Mouse (Mus musculus) retina, postnatal 7 days (tissue): Measurements from ENCODE around the gene Prap1.

ENCODE experiments used
- DNase-seq: peaks from one replicate; pipeline ENCODE4 v3.0.0-alpha.2; 2012; ENCODE audit warnings: low read depth, low spot score

The Prap1 gene

DNA sequence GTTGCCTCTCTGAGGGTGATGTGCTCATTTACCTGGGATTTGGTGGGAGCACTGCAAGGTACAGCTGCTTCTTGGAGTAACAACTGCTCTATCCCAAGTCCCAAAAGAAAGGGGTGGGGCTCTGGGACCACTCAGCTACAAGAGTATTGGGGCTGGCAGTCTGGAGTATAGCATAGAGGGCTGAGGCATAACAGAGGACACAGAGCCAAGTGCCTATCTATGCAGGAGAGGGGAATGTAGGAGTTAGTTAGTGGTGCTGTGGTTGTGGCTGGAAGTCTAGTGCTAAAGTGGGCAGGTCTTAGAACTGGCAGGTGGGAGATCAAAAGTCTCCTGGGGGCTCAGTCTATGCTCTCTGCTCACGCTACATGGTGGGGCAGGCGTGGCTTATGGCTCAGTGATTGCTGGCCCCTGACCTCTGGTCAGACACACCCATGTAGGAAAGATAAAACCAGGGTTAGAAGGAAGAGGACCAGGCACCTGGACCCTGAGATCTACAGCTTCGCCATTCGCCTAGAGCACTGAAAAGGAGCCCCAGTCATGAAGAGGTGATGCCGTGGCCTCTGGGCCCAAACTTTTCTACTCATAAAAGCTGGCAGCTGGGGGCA, at the start of gene Prap1:
Prap1 (plus strand) TSS at position 472 of the 605 bp plus-strand sequence.
- DNase-seq: no peak

DNA sequence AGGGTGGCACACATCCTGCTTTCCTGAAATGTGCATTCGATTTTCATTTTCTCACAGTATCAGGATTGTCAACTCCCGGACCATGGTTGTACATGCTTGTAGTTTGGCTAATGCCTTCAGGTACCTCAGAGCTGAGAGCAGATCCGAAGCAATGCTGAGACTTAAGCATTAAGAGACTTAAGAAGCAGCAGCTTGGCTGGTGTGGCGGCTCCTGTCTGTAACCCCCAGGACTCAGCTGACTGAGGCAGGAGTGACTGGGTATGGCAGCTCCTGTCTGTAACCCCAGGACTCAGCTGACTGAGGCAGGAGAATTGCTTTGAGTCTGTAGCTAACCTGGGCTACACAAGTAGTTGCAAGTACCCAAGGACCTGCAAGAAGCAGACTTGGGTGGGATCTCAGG, 47.6 kb upstream of the Prap1 start:
- DNase-seq: no peak

DNA sequence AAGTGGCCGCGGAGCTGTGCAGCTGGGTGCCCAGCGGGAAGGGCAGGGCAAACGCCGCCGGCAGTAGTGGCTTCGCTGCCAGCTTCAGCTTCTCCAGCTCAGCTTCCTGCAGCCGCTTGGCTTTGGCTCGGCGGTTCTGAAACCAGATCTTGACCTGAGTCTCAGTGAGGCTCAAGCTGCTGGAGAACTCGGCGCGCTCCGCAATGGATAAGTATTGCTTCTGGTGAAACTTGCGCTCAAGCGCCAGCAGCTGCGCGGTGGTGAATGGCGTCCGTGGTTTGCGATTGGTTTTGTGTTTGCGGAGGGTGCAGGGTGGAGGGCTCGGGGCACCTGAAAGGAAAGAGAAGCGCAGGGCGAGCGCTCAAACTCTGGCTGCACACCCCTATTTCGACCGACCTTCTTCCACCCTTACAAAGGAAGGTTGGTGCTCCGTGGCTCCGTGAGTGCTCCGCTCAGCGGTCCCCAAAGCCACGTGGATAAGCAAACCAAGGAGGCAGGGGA, 45.3 kb upstream of the Prap1 start:
- DNase-seq: no peak

DNA sequence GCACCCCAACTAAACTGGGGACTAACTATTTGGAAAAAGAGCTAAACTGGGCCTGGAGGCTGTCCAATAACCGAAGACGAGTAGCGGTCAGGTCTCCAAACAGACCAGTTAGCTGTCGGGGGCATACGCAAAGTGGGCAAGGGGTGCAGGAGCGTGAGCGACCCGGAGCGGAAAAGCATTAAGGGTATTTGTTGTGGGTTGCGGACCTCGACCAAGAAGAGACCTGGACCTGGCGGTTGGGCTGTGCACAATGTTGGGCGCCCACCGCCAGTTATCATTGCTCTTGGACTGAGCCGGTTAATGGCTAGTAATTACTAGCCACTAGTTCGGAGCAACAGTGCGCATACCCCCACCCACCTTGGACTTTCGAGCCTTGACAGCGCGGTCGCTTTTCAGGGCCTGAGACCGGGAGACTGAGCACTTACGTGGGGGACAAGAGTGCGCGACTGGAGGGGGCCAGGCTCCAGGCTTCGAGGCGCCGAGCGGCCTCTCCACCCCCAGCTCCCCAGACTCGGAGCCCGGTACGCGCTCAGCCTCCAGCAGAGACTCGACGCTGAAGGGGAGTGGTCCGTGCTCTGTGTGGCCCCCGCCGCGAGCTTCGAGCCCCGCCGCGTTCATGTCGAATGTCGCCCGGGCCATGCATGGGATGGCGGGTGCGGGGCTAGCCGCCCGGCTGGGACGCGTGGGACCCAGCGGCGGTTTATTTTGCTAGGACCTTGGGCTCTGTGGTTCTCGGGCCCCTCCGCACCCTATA, 44.7 kb upstream of the Prap1 start, which contains the start of gene Msx3:
Msx3 (minus strand) TSS at position 729 of the 754 bp plus-strand sequence.
- DNase-seq: no peak

DNA sequence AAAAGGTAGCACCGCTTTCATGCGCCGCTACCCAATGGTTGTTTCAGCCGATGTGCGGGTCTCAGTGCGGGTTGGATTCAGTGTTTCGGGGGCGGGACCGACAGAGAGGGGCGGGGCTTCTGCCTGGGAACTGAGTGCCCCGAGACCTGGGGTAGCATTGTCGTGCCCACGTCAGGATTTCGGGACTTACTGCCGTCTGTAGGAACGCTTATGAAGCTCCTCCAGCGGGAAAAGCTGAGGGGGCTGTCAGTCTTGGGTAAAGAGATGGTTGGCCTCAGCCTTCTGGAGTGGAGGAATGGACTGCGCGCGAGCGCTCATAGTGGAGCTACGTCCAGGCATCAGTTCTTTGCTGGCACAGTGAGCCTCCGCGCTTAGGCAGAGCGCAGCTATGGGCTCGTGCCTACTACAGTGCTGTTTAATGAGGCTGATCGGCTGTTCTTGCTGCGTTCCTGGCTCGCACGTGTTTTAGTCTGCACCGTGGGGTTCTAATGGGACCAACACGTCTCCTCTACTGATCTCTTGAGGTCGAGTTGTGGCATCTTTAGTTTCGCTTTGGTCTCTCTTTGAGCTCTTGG, 44.0 kb upstream of the Prap1 start:
- DNase-seq: no peak

DNA sequence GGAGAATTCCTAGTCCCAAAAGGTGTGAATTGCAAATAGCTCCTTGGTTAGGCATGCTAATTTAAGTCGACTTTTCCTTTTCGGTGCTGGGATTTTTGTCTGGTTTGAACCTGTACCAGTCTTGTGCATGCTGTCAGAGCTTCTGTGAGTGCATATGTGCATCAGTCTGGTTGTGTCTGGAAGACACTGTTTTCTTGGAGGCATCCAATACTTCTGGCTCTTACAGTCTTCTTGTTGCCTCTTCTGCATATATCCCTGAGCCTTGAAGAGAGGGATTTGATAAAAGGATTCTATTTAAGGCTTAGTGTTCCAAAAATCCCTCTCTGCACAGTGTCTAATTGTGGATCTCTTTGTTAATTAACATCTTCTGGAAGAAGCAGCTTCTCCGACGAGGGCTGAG, 39.1 kb upstream of the Prap1 start:
- DNase-seq: no peak

DNA sequence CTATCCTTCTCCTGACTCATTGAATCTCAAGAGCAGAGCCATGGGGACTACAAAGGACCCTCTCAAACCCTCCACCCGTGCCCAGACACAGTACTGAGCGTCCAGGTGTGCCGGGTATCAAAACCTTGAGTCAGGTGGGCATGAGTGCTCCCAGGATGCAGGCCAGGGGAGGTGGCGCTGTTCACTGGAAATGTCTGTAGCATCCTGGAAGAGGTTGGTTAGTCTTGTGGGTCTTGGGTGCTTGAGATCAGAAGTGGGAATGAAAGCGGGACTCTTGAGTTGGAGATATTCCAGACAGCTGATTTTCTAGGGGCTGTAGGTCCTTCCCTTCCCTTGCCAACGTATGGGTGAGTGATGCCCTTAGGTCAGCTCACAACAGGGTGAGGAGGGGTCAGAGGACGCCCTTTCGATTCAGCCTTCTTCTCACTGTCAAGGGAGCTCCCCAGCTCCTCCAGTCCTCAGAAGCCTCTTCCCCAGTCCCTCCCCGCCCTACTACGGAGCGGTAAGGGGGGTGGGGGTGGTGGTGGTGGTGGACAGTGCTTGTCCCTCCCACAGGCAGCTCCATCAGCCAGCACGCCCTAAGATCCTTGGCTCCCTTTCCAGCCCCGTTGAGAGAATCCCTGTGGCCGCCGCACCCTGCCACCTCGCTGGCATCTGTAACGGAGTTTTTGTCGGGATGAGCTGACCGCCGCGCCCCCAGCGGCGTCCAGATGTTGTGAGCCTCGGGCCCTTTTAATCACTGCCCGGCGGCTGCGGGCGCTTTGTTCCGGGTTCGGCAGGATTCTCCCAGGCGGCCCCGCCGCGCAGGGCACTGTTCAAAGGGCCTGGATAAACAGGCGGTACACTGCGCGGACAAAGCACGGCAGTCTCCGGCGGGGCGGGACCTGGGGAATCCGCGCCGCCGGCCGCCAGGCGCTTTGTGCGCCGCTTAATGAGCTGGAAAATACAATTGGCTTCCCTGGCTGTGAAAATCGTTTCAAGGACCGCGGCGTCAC, 35.5 kb upstream of the Prap1 start:
- DNase-seq: peak; percentile 52

DNA sequence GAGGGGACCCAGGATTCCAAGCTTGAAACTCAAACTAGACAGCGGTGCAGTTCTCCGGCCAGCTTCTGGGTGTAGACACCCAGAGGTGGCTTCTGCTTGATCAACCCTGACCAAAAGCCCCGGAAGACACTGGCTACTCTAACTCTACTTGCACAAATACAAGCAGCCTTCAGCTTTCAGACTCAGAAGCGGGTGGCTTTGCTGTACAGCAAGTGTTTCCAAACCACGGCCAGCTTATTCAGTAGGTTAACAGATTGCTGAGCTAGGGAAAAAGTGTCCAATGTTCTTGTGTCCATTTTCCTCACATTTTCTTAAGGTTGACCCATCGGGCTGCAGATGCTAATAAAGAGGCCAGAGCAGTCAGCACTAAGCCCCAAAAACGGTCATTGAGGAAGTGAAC, 34.7 kb upstream of the Prap1 start:
- no peak for DNase-seq

DNA sequence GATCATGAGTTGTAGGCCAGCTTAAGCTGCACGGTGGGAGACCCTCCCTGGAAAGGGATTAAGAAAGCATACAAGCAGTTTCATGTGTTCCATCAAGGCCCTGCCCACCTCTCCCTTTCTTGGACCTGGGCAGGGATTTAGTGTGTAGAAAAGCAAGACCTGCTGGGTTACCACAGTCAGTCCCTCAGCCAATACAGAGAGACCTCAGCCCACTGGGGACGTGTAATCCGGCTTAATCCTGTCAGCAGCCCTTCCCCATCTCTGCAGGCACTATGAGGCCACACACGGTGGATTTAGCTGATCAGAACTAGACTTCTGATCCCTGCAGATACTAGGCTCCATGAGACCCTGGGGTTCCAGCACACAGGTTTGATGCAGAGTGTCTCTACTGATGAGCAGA, 33.6 kb upstream of the Prap1 start:
- peak; percentile 43 for DNase-seq

DNA sequence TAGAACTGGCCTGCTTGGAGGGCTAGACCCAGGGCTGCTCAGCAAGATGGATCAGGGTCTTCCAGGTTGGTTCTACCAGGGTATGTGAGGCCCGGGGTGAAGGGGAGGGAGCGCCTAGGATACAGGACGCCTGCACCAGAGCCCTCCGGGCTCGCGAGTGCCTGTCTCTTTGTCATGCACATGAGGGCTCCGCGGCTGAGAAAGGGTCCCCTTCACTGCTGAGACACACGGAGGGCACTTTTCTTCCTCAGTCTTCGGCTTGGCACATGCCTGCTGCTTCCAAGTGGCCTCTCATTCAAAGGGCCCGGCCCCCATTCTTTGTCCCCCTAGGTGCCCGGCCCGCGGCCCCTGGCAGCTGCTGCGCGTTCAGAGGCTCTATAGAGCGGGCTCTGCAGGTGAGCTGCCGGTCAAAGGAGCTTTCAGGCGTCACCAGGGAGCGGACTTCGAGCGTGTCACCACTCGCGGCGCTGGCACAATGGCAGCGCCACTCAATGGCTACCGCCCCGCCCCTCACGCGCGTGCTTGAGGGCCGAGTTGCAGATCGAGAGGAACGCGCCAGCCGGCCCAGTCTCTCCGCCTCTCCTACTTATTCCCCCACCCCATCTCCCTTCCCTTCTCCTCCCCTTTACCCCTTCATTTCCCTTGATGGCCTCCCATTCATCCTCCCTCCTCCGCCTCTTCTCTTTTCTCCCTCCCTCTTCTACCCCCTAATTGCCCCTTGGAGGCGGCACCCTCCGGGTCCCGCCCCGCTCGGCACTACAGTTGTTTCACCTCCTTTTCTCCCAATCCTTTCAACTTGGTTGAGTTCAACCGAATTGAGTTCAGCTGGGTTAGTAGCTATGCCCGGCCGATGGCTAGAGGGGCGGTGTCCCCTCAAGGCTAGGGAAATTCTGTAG, 32.0 kb upstream of the Prap1 start:
- DNase-seq: no peak

DNA sequence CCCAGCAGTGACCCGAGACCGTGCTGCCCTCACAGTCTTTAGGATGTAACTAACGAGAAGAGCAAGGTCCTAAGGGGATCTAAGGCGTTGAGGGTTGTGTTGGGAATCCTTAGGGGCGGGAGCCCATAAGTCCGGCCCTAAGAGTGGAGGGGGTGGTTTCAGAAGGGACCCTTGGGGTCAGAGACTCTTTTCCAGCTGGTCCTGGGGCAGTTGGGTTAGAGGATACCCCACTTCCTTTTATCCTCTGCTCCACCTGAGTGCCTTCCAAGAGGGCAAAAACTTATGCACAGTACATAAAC, 31.4 kb upstream of the Prap1 start:
- no peak for DNase-seq

DNA sequence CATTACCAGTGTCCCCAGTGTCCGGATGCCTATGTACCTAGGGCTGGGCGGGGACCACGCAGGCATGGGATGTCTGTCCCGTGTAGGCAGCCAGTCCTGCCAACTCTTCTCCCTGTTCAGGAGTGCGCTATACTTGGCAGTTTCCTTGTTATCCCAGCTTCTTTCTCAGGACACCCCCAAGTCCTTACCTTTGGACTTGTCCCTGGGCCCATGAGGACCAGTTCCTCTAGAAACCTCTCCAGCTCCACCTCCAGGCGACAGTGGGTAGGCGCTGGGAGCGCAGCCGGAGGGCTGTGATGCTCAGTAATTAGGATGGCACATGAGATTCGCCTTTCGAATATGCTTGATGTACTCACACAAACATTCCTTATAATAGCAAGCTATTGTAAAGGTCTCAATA, 30.9 kb upstream of the Prap1 start:
- no peak for DNase-seq

DNA sequence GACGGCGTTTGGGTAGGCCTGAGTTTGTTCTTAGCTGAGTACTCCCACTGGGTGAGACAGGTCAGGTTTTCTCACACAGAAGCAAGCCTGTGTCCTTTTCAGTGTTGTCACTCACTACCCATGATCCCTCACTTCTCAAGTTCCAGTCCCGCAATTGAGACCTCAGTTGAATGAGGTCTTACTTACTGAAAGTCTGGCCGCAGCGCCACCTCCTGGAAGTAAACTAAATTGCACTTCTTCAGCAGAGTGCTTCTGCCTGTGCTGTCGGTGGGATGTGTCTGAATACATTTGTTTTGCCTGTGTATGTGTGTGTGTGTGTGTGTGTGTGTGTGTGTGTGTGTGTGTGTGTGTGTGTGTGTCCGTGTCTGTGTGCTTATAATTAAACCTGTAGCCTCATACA, 30.1 kb upstream of the Prap1 start:
- DNase-seq: peak; percentile 63

DNA sequence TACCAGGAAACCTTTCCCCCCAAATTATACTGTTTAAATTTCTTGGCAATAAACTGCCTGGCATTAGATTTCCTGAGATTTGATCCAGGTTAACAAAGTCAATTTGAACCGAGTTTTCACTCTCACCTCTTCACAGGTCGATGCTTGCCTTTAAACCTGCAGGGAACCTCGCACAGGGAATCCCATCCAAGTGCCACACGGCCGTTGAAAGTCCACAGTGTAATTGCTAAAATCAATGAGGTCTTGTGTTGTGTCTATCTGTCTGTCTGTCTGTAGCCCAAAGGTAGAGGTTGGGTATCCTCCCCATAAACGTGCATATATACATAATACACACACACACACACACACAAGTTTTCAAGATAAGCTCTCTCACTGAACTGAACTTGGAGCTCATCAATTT, 25.8 kb upstream of the Prap1 start:
- no peak for DNase-seq

DNA sequence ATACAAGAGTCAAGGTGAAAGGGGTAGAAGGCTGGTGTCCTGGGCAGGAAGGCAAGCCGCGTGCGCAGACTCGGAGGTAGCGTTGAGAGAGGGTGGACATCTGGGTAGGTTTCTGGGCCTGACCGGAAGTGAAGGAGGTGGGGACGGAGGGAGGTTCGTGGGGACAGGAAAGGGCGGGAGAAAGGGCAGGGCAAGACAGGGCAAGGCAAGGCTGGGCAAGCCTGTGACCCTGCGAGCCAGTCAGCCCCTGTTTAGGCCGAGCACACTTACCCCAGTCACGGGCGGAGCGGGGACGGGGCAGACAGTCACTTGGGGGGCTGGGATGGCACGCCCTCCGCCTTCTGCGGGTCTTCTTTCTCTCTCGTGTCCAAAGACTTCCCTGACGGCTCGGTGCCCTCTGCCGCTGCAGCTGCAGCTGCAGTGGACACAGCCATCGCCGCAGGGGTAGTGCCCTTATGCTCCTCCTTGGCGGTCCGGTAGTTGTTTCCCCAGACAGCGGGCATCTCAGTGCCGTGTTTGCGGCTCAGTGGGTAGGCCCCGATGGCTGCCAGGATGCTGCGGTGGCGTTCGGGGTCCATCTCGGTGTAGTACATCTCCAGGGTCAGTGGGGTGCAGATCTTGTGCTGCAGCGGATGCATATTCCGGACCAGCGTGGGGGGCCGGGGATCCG, 23.0 kb upstream of the Prap1 start:
- no peak for DNase-seq

DNA sequence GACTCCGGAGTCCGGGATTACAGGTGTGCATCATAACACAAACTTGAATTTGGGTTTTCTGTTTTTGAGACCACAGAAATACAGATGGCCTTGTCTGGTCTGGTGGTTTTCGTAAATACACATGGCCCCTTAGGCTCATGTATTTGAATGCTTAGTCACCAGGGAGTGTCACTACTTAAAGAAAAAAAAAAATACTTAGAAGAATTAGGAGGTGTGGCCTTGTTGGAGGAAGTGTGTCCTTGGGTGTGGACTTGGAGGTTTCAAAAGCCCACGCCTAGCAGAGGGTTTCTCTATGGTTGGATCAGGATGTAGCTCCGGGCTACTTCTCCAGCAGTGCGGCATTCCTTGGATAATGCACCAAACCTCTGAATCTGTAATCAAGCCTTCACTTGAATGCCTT, 15.5 kb upstream of the Prap1 start:
- DNase-seq: no peak

DNA sequence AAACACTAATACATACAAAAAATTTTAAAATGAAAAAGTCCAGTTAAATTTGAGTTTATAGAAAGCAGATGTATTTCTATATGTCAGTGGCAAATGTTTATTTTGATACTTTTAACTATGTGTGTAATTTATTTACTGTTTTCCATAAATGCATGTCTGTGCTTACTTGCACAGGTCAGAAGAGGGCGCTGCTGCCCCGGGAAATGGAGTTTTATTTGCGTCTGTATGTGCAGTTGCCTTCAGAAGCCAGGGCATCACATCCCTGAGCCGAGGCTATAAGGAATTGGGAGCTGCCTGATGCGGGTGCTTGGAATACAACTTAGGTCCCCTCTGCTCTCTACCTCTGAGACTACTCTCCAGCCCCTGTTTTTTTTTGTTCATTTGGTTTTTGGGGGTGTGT, 14.5 kb upstream of the Prap1 start:
- DNase-seq: peak; percentile 64

DNA sequence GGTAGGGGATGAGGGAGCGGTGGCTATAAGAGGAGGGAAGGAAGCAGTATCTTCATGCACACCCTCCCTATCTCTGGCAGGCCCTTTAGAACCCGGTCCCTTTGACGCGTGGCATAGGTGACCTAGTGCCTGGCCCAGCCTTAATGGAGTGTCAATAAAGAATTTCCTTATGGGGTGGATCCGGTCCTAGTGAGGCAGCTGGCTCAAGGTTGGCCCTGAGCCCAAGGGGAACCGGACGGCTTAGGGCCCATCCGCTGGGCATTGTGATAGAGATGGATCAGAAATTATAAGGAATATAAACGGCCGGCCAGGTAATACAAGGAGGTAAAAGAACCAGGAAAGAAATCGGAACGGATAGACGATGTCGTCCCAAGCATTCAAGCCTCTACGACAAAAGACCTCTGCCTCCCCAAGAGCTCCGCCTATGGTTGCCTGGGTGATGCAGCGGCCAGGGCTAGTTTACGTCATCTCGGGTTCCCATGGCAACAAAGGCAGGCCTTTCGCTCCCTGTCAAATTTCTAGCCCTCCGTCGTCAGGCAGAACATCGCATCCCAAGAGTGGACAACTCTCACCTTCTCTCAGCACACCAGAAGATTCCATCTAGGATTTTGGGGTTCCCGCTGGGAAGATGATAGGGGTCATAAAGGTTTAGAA, 12.6 kb upstream of the Prap1 start:
- peak; percentile 46 for DNase-seq

DNA sequence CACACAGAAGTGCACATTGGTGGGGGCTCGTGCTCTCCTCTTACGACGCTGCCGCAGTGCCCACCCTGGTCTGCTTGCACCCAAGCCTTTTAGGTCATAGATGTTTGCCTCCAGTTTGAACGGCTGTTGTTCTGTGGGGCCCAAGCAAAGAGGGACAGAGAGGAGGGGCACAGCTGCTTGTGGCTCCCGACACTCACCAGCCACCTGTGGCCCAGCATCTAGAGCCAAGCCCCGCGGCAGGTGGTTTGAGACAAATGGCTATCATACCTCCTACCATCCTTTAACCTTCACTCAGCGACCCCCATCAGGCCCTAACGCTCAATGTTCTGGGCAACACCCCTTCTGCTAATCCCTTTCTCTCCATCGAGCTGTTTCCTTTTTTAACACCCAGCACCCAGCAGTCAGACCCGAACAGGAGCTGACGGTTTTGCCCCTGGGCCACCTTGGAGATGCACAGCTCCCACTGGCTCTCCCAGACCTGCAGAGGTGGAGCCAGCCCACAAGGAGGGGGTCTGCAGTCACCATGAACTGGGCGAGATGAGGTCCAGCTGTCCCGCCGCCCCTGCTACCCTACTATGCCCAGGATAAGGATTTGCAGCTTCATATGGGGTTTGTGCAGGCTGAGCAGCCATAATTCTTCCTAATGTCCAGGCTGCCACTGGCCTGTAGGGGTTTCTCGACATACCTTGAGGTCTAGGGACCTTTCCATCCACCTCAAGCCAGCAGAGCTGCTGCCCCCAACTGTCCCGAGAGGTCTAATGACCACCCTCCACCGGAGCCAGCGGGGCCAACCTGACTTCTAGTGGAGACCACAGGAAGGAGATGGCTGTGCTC, 11.6 kb upstream of the Prap1 start:
- no peak for DNase-seq
